Mouse (Mus musculus): ENCODE measurements around the gene Cobll1. TPM values are rescaled to one million over a fixed set of nuclear protein-coding genes. Genes with fewer than 3 reads are reported as not detected.
A peak's percentile ranks its signal among the peaks of the same experiment; 100 is the strongest.

Cobll1 gene
- total RNA-seq, 2 experiments from 2014 or later, result 264 to 353 TPM

- DNase-seq, result no peak
These were observed 2.1 kb downstream of the Cobll1 start for GRCm38 (mm10) chr2:65237116-65237515.

GRCm38 (mm10) chr2:65236644-65237043 is 2.6 kb downstream of the Cobll1 start:
- no peak for DNase-seq

- peak; percentile 64 to 73 for DNase-seq
These were observed 6.3 kb downstream of the Cobll1 start for GRCm38 (mm10) chr2:65232756-65233535.

GRCm38 (mm10) chr2:65228426-65228825 is 10.8 kb downstream of the Cobll1 start:
- no peak for DNase-seq

- DNase-seq, result no peak
These were observed 11.3 kb downstream of the Cobll1 start for GRCm38 (mm10) chr2:65227898-65228290.

GRCm38 (mm10) chr2:65227154-65227897 is 11.9 kb downstream of the Cobll1 start:
- peak; percentile 40 to 48 for DNase-seq

GRCm38 (mm10) chr2:65226494-65226893 is 12.7 kb downstream of the Cobll1 start:
- no peak for DNase-seq

- DNase-seq, result peak; percentile 76 to 86
These were observed 15.1 kb downstream of the Cobll1 start for GRCm38 (mm10) chr2:65223956-65224735.

- peak; percentile 45 to 46 for DNase-seq
These were observed 16.2 kb downstream of the Cobll1 start for GRCm38 (mm10) chr2:65223012-65223411.

- DNase-seq, result no peak
These were observed 17.6 kb downstream of the Cobll1 start for GRCm38 (mm10) chr2:65221646-65222045.

GRCm38 (mm10) chr2:65220563-65220962 is 18.6 kb downstream of the Cobll1 start:
- no peak for DNase-seq

- DNase-seq, result no peak
These were observed 19.6 kb downstream of the Cobll1 start for GRCm38 (mm10) chr2:65219375-65220135.

GRCm38 (mm10) chr2:65218318-65218717 is 20.9 kb downstream of the Cobll1 start:
- DNase-seq, result peak; percentile 68 to 77

- no peak for DNase-seq
These were observed 21.5 kb downstream of the Cobll1 start for GRCm38 (mm10) chr2:65217677-65218076.

- no peak for DNase-seq
These were observed 23.0 kb downstream of the Cobll1 start for GRCm38 (mm10) chr2:65216163-65216562.

GRCm38 (mm10) chr2:65214556-65214955 is 24.6 kb downstream of the Cobll1 start:
- DNase-seq, result no peak

- no peak for DNase-seq
These were observed 25.5 kb downstream of the Cobll1 start for GRCm38 (mm10) chr2:65213675-65214074.

GRCm38 (mm10) chr2:65211620-65212019 is 27.6 kb downstream of the Cobll1 start:
- no peak for DNase-seq

- DNase-seq, result no peak
These were observed 31.5 kb downstream of the Cobll1 start for GRCm38 (mm10) chr2:65207750-65208149.

- no peak for DNase-seq
These were observed 35.5 kb downstream of the Cobll1 start for GRCm38 (mm10) chr2:65203699-65204098.

GRCm38 (mm10) chr2:65199706-65200105 is 39.5 kb downstream of the Cobll1 start:
- no peak for DNase-seq

GRCm38 (mm10) chr2:65198605-65199004 is 40.6 kb downstream of the Cobll1 start:
- no peak for DNase-seq

Measured in adrenal gland, postnatal 36 days (tissue).